Mouse (Mus musculus) bone marrow, adult 2 months (tissue): ENCODE data around the gene Cad. TPM values are rescaled to one million over a fixed set of nuclear protein-coding genes. Genes with fewer than 3 reads are reported as not detected.

Experiments used
- H3K27ac ChIP-seq: fragments of 200-500 bp; 2 replicates; pipeline ENCODE4 v1.5.1; 2012; ENCODE audit warnings: low read depth, mild to moderate bottlenecking, control low read depth, inconsistent platforms, low read length; ENCODE audit not compliant: control insufficient read depth, poor library complexity, insufficient read depth
- H3K4me1 ChIP-seq: fragments of 200-500 bp; 2 replicates; pipeline ENCODE4 v1.6.1; 2011; ENCODE audit warnings: low read length; ENCODE audit not compliant: control insufficient read depth, insufficient read depth
- H3K4me3 ChIP-seq: fragments of 200-500 bp; replicated peaks from 2 replicates; pipeline ENCODE3; 2011; ENCODE audit warnings: mild to moderate bottlenecking, low read depth, low read length, control low read depth; ENCODE audit not compliant: control insufficient read depth
- CTCF ChIP-seq: fragments of 200-500 bp; IDR thresholded peaks from 2 replicates; pipeline ENCODE4 v1.5.1; 2011; ENCODE audit warnings: low read length, control low read depth; ENCODE audit not compliant: control insufficient read depth, insufficient read depth
- POLR2A ChIP-seq: fragments of 200-500 bp; IDR thresholded peaks from 2 replicates; pipeline ENCODE4 v1.6.1; 2011; ENCODE audit warnings: low read depth, mild to moderate bottlenecking, control low read depth, low read length, borderline replicate concordance; ENCODE audit not compliant: control insufficient read depth
- WGBS: fragments of 180-500 bp; shearing (Covaris S2); methylation state at CpG from one replicate; pipeline ENCODE4 v1.1.7; 2018; 5-methylcytosine and 5-hydroxymethylcytosine counted together
- polyA plus RNA-seq: library from polyadenylated mRNA; stranded (reverse); fragments of >200 nt; gene quantifications from 2 replicates; pipeline ENCODE4 v1.2.4, GENCODE M21; 2011; ENCODE audit warnings: low replicate concordance; ENCODE audit not compliant: missing spikeins, insufficient read depth, insufficient read length

Gene Cad
- polyA plus RNA-seq, 1 experiment = 21.8 TPM

DNA sequence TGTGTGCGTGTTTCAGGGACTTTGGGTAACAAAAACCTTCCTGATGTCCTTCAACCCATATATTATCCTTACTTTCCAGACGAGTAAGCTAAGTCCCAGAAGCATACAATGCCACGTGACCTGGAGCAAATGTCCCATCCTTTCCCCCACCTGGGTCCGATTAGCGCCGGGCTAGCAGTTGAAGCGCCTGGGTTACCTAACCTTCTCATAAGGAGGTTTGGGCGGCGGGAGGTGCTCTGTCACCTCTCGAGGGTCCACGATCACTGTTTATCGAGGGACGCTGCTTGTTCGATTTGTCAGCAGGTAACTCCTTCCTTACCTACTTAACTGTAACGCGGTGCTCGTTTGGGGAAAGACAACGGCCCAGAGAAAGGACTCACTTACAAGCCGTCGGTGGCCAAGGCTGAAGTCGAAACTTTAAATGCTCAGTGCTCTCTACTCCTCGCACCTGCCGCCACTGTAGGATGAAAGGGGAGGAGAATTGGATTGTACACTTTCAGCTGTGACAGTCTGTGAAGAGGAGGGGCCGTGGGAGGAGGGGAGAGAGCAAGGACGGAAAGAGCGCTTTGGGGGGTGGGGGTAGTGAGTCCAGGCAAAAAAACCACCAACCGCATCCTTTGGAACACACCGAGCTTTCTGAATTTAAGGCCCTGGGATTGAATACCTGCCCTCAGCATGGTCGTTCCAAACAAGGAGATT, 39.7 kb downstream of the Cad start:
- TF ChIP-seq POLR2A (no peak), CTCF (no peak)
- 5% methylated on average over 29 of the region's 29 CpGs for WGBS
- Histone ChIP-seq H3K27ac (no peak overlapping the region), H3K4me3 (no peak overlapping the region), H3K4me1 (no peaks in the 10 kb centered on the region; the same call in 1 of the 2 replicates)

DNA sequence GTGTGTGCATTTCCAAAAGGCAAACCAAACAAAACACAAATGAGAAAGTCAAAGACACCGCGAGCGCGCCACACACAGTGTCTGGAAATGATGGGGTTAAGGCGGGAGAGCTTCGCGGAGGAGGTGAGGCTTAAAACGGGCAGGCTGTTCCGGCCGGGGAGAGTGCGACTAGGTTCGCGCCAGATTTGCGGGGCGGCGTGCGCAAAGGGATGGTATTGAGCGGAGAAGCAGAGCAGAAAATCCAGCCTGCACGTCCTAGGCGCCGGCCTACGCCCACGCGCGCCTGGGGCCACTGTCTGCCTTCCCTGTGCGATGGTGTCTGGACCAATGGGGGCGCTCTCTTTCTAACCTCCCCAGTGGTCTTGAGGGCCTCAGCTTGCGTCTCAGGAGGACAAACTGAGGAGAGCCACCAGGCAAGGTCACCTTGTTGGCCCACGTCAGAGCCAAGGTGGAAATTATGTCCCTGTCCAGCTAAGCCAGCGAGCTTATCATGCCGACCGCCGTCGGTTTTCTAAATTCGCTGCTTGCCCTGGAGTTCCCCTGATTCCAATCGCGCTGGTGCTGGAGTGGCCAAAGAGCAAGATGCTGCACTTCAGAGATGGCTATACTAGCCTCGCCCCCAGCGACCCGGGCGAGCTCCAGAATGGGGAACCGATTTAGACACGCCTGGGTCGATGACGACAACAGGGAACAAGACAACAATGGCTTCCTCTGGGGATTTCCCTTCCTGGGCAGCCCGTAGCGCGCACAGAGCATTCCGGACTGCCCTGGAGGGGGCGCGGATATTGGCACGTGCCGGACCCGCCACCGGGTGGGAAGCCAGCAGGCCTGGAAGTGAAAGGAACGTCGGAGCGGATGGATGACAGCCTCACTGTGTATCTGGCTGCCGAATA, 40.5 kb downstream of the Cad start:
- Histone ChIP-seq H3K27ac (no peak overlapping the region), H3K4me1 (no peaks in the 10 kb centered on the region; the same call in 1 of the 2 replicates), H3K4me3 (peak overlapping the region; percentile 21)
- no peak for TF ChIP-seq CTCF
- no peak for TF ChIP-seq POLR2A
- WGBS = 2% methylated on average over 59 of the region's 59 CpGs

DNA sequence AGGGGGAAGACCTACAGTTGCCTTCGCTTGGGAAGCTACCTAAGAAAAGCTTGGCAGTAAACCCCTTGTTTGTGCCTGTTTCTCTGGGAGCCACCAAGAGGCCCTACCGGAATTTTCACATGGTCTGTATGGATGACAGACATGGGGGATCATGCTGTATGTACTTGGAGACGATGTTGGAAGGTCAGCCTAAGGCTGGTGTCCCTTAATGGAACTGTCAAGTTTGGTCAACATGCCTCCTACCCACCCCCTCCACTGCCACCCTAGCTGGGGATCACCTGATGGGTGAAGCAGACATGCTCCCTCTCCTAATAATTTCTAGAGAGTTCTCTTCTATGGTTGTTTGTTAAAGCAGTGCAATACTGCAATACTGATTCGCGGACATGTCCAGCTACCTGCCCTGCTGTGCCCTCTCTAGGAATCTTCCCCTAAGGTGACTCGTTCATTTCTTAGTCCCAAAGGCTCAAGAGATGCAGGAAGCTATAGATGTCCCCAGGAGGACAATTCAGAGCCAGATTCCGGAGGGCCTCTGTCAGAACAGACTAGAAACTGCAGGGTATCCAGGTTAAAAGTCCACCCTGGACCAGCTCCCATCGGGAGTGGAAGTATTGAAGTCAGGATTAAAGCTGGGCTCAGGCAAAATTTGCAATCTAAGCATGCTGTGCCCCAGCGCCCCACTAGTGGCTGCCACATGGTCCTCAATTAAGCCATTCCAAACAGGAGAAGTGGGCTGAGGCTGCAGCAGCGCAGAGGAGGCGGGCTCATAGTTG, 41.3 kb downstream of the Cad start:
- Histone ChIP-seq H3K4me1 (no peaks in the 10 kb centered on the region; the same call in 1 of the 2 replicates), H3K27ac (no peak overlapping the region), H3K4me3 (no peak overlapping the region)
- 39% methylated on average over 11 of the region's 11 CpGs for WGBS
- no peak for TF ChIP-seq POLR2A
- no peak for TF ChIP-seq CTCF

GRCm38 (mm10) chr5:31105814-31106335, 51.3 kb downstream of the Cad start, which contains the start of gene Dnajc5g:
Gene Dnajc5g, plus strand, starts transcription at chr5:31106285.
- no peaks in the 10 kb centered on the region for H3K4me1 ChIP-seq
- no peak for TF ChIP-seq POLR2A
- TF ChIP-seq CTCF = no peak
- WGBS = 46% methylated on average over 9 of the region's 9 CpGs
- no peak within 1 kb of the TSS for H3K4me3 ChIP-seq
- H3K27ac ChIP-seq = no peak within 1 kb of the TSS

GRCm38 (mm10) chr5:31108000-31108490, 53.5 kb downstream of the Cad start, which contains the start of gene Slc30a3:
Gene Slc30a3, minus strand, starts transcription at chr5:31108237.
- no peak for TF ChIP-seq POLR2A
- no peak for TF ChIP-seq CTCF
- no peaks in the 10 kb centered on the region for H3K4me1 ChIP-seq
- WGBS = 89% methylated on average over 18 of the region's 18 CpGs
- H3K4me3 ChIP-seq = no peak within 1 kb of the TSS
- H3K27ac ChIP-seq = no peak within 1 kb of the TSS

DNA sequence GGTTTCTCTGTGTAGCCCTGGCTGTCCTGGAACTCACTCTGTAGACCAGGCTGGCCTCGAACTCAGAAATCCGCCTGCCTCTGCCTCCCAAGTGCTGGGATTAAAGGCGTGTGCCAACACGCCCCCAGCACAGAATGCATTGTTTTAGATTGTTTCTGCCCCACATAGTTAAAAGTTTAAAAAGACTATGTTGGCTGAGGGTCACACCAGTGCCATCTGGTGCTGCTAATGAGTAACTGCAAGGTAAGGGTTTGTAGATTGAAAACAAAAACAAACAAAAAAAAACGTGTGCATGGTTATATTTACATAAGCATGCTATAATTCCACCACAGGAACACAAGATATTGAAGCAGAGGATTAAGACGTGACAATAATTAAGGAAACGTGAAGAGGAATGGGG, 56.2 kb downstream of the Cad start:
- Histone ChIP-seq H3K4me3 (no peak overlapping the region), H3K4me1 (no peaks in the 10 kb centered on the region), H3K27ac (no peak overlapping the region)
- 21% methylated on average over 7 of the region's 7 CpGs for WGBS
- no peak for TF ChIP-seq POLR2A
- TF ChIP-seq CTCF = no peak

- 32% methylated on average over 3 of the region's 3 CpGs for WGBS
- TF ChIP-seq CTCF (no peak), POLR2A (no peak)
- H3K27ac ChIP-seq = no peak within 1 kb of the TSS
- H3K4me1 ChIP-seq = no peaks in the 10 kb centered on the region
- no peak within 1 kb of the TSS for H3K4me3 ChIP-seq
Observed at GRCm38 (mm10) chr5:31116354-31116753, 61.8 kb downstream of the Cad start, which contains the start of gene Trim54. Gene Trim54, plus strand, starts transcription at chr5:31116712.
